Mouse (Mus musculus): ENCODE measurements around the gene Slc6a11.

Gene Slc6a11

GRCm38 (mm10) chr6:114254927-114255326, 123.9 kb downstream of the Slc6a11 start:
- ChIA-PET CTCF (no interaction called here), POLR2A (interaction anchor here in 1 of 4 experiments (0.7 kb wide), 1 partner anchor 118 kb away, joined by 4 read pairs; no protein-coding TSS in a partner anchor)

- POLR2A ChIA-PET = no interaction called here
- CTCF ChIA-PET = no interaction called here
Measured at GRCm38 (mm10) chr6:114257762-114258361, 126.8 kb downstream of the Slc6a11 start.

DNA sequence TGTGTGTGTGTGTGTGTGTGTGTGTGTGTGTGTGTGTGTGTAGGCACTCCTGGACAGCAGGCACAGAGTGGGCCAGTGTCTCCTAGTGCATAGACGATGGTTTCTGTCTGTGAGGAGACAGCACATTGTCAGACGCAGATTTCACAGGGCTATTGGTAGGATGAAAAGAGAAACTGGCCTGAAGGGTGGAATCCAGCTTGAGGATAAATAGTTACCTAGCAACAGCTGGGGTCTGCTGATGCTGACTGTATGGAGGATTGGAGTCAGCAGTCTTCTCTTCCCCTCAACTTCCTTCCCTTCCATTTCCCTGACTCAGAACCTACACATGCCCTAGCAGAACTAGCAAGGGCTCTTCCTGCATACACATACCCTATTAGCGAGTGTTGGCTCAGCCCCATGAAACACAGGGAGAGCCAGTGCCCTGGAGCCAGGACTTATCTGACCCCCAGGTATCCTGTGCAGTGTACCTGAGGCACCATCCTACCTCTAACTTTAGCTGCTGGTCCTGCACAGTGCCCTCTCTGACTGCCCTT, 127.7 kb downstream of the Slc6a11 start:
- ChIA-PET CTCF (interaction anchor here in 1 of 4 experiments (2.9 kb wide), 1 partner anchor 8 kb away, joined by 10 read pairs; no protein-coding TSS in a partner anchor), POLR2A (interaction anchor here in 1 of 4 experiments (0.7 kb wide), 1 partner anchor 132 kb away, joined by 3 read pairs; no protein-coding TSS in a partner anchor)

DNA sequence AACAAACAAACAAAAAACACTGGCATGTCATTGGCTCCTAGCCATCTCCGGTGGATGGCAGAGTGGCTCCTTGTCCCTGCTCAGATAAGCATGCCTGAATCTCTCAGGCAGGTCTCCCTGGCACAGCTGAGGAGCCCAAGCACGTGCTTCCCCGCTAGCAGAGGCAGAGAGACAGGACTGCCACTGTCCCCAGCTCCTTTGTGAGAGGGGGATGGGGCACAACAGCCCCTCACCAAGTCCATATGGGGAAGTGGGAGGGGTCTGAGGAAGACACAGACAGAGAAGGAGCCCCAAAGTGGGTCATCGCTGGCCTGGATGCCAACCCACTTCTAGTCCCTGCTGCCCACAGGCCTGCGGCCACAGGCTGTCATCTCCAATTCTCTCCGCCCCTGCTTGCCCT, 130.6 kb downstream of the Slc6a11 start:
- ChIA-PET CTCF (interaction anchor here in 1 of 4 experiments (2.9 kb wide), 1 partner anchor 11 kb away, joined by 10 read pairs; no protein-coding TSS in a partner anchor), POLR2A (interaction anchor here in 2 of 4 experiments (0.5 to 1.0 kb wide), 2 partner anchors 29 to 606 kb away, joined by 3 read pairs; no protein-coding TSS in a partner anchor)

DNA sequence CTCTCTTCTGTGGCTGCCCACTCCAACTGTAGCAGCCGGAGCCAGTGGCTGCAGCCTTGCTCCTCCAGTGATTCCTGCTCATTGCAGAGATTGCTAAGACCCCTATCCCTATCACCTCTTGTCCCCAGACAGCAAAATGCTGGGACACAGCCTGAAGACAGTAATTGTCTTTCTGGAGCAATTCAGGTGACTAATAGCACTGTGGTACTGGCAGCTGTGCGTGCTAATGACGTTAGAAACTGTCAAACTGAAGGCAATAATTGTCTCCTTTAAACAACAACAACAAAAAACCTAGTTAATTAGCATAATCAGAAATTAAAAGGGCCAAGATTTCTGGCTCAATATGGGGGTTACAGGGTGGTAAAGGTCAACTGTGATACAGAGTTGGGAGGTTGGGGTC, 133.0 kb downstream of the Slc6a11 start:
- CTCF ChIA-PET = interaction anchor here in 1 of 4 experiments (1.3 kb wide), 1 partner anchor 81 kb away, joined by 3 read pairs; no protein-coding TSS in a partner anchor
- POLR2A ChIA-PET = interaction anchor here in 1 of 4 experiments (1.3 kb wide), 1 partner anchor 13 kb away, joined by 3 read pairs; no protein-coding TSS in a partner anchor

DNA sequence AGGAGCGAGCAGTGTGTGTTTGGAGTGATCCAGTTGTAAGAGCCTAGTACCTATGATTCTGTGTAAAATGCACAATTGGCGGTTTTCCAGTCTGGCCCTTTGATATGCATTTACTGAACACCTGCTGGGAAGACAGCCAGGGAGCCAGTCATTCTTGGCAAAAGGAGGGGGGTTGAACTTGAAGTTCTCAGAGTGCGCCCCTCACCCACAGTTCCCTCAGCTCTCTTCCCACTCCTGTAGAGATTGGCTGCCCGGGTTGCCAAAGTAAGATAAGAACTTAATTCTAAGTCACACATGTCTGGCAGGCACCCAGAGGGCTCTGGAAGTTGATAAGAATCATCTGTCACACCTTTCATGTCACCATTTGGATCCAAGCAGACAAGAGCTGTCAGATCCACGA, 133.4 kb downstream of the Slc6a11 start:
- ChIA-PET CTCF (no interaction called here), POLR2A (no interaction called here)

GRCm38 (mm10) chr6:114266273-114266672, 135.2 kb downstream of the Slc6a11 start:
- CTCF ChIA-PET = interaction anchor here in 1 of 4 experiments (0.8 to 1.0 kb wide), 2 partner anchors 8 to 16 kb away, joined by 3 to 4 read pairs; no protein-coding TSS in a partner anchor
- POLR2A ChIA-PET = interaction anchor here in 2 of 4 experiments (0.5 to 1.3 kb wide), 2 partner anchors 771 to 841 kb away, joined by 3 to 14 read pairs; no protein-coding TSS in a partner anchor

DNA sequence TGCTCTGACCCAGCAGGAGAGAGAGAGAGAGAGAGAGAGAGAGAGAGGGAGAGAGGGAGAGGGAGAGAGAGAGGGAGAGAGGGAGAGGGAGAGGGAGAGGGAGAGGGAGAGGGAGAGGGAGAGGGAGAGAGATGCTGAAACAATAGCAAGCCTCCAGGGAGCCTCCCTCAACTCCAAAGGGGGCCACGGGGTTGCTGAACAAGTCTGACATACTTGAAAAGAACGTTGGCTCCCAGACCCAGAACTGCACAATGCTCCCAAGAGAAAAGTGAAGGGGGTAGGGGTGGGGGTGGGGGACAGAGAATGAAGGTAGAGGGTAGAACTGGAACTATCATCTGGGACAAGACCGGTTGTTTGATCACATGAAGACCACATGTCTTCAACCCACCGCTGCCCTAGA, 136.9 kb downstream of the Slc6a11 start:
- CTCF ChIA-PET = no interaction called here
- POLR2A ChIA-PET = no interaction called here

DNA sequence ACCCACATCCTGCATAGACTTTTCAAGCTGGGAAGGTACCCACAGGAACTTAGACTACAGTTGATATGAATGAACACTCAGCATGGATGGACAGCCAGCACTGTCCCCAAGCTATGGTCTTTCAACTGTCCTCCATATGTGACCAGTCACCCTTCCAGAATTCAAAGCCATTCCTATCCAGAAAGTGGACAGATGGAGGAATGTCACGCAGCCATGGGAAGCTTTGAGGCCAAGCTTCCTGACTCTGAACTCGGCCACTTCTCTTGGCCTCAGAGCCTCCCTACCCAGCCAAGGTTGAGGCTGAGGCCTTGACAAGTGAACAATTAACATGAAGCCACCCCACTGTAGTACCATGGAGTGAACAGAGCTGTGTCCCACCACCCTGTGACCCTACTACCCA, 138.5 kb downstream of the Slc6a11 start:
- CTCF ChIA-PET = interaction anchor here in 3 of 4 experiments (1.2 to 2.8 kb wide), 3 partner anchors 19 kb away, joined by 3 to 12 read pairs (median 3); no protein-coding TSS in a partner anchor

DNA sequence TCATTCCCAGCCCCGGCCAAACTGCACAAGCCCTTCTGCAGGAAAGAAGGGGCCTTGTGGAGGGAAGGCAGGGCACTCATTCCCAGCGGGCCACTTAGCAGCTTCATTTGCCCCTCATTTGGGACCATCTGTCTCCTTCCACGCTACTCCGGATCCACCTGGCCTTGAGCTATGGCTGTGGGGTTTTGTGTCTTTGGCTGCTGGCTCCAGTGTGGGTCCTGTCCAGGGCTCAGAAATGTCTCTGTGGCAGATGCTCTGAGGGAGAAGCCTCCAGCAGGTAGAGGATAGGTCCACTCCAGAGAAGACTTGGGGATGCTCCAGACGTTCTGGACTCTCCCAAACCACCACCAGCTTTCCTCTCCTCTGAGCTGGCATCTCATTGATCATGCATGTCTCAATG, 139.8 kb downstream of the Slc6a11 start:
- POLR2A ChIA-PET = interaction anchor here in 1 of 4 experiments (1.3 kb wide), 1 partner anchor 15 kb away, joined by 3 read pairs; no protein-coding TSS in a partner anchor
- CTCF ChIA-PET = interaction anchor here in 3 of 4 experiments (0.6 to 2.8 kb wide), 6 partner anchors 20 to 366 kb away, joined by 3 to 12 read pairs (median 4); no protein-coding TSS in a partner anchor

More for the DNA sequence above, 138.5 kb downstream of the Slc6a11 start:
- POLR2A ChIA-PET = interaction anchor here in 1 of 4 experiments (0.5 to 1.4 kb wide), 3 partner anchors 16 to 322 kb away, joined by 3 read pairs; no protein-coding TSS in a partner anchor

DNA sequence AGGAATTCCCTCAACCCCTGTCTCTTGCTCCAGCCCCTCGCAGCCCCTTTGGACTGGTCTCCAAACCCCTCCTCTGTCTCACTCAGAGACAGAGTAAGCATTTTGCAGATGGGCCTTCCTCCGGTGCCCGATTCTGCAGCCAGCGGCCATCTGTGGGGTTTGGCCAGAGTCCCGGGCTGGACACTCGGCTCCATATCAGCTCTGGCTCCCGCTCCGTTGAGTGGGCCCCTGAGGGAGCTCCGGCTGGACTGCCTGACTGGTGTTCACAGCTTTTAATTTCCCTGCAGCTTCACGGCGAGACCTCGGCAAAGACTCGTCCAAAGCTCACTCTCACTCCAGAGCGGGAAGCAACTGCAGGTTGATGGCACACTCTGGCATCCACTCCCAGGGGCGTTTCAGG, 141.2 kb downstream of the Slc6a11 start:
- CTCF ChIA-PET = interaction anchor here in 1 of 4 experiments (0.8 to 2.8 kb wide), 4 partner anchors 11 to 22 kb away, joined by 3 to 12 read pairs (median 4); no protein-coding TSS in a partner anchor
- POLR2A ChIA-PET = no interaction called here

- CTCF ChIA-PET = interaction anchor here in 1 of 4 experiments (1.2 to 1.5 kb wide), 2 partner anchors 8 to 46 kb away, joined by 3 to 7 read pairs; no protein-coding TSS in a partner anchor
- POLR2A ChIA-PET = interaction anchor here in 1 of 4 experiments (0.7 to 1.1 kb wide), 3 partner anchors 24 to 643 kb away, joined by 3 read pairs; no protein-coding TSS in a partner anchor
Measured at GRCm38 (mm10) chr6:114273997-114274728, 143.1 kb downstream of the Slc6a11 start.

GRCm38 (mm10) chr6:114275800-114276199, 144.8 kb downstream of the Slc6a11 start:
- ChIA-PET POLR2A (no interaction called here), CTCF (interaction anchor here in 2 of 4 experiments (0.5 to 0.7 kb wide), 2 partner anchors 9 to 325 kb away, joined by 3 to 4 read pairs; no protein-coding TSS in a partner anchor)

- ChIA-PET CTCF (interaction anchor here in 2 of 4 experiments (0.6 to 1.0 kb wide), 4 partner anchors 10 to 116 kb away, joined by 3 to 4 read pairs (median 3); no protein-coding TSS in a partner anchor), POLR2A (interaction anchor here in 2 of 4 experiments (0.6 to 1.3 kb wide), 5 partner anchors 13 to 392 kb away, joined by 3 to 4 read pairs (median 3); no protein-coding TSS in a partner anchor)
Measured at GRCm38 (mm10) chr6:114282469-114283277, 151.6 kb downstream of the Slc6a11 start, which contains the start of gene Slc6a1. Gene Slc6a1 (plus strand): TSS chr6:114282635.

DNA sequence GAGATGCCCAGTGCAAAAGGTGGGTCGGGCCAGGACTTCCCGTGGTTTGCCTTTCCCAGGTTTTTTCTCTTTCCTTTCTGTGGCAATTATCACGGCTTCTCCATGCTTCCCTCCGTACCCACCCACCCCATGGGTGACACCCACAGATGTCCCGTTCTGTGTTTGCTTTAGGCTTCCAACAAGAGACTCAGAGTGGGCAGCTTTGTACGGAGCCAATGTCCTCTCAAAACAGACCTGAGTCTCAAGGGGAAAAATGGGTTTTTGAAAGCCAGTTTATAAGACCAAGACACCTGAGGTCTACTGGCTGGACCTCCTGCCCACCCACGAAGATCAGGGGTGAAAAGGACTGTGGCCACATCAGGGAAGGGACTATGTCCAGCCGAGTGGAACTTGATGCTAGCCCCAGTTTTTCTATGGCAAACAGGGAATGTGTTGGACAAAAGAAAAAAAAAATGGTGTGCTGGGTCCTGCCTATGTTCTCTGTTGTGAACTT, 152.3 kb downstream of the Slc6a11 start:
- CTCF ChIA-PET = interaction anchor here in 1 of 4 experiments (0.6 to 1.0 kb wide), 3 partner anchors 11 to 116 kb away, joined by 3 read pairs; no protein-coding TSS in a partner anchor

DNA sequence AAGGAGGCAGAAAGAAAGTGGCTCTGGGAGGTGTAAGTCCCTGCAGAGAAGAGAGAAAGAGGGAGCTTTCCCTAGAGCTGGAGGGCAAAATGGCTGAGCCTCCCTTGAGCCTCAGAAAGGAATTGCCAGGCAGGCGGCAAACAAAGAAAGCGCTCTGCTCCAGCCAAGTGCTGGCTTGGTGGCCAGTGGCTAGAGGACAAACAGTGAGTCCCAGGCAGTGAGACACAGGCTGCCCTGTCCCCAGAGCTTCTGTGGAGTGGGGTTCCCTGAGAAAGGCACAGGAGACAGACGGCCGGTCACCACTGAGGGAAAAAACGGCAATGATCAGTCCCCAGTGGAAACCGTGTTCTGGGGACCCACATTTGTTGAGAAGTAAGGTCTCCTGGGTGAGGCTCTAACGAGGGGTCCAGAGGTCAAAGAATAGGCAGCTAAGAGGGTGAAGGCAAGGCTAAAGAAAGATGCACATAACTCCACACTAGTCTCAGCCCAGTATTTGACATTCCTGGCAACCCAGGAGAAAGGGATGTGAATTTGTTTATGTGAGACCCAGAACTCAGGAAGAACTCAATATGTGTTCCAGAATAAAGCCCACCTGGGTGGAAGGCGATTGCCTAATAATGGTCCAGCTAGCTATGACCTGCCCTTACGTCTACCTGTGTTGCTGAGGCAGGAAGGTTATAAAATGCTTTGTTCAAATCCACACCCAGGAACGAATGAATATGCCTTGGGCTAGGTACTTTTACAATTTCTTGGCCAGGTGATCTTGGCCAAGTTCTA, 153.1 kb downstream of the Slc6a11 start:
- ChIA-PET CTCF (interaction anchor here in 1 of 4 experiments (0.9 to 1.2 kb wide), 2 partner anchors 12 to 34 kb away, joined by 3 read pairs; no protein-coding TSS in a partner anchor), POLR2A (interaction anchor here in 1 of 4 experiments (0.6 kb wide), 1 partner anchor 718 kb away, joined by 3 read pairs; no protein-coding TSS in a partner anchor)

More for the DNA sequence above, 152.3 kb downstream of the Slc6a11 start:
- POLR2A ChIA-PET = interaction anchor here in 2 of 4 experiments (0.6 to 1.3 kb wide), 5 partner anchors 13 to 392 kb away, joined by 3 to 4 read pairs (median 3); no protein-coding TSS in a partner anchor
